Mouse (Mus musculus): ENCODE data around the gene Ptprn2. TPM values are rescaled to one million over a fixed set of nuclear protein-coding genes. Genes with fewer than 3 reads are reported as not detected.

The Ptprn2 gene
- polyA plus RNA-seq, 1 experiment = 1.2 TPM

- no peak for DNase-seq
- no peak overlapping the region for H3K4me3 ChIP-seq (ENCODE audit: control insufficient read depth, insufficient read depth, low read length)
- no peaks in the 10 kb centered on the region for H3K36me3 ChIP-seq (ENCODE audit: control insufficient read depth, insufficient read depth, low read length)
- H3K4me1 ChIP-seq (replicated peaks; ENCODE audit: control insufficient read depth, insufficient read depth, low read length) = no peaks in the 10 kb centered on the region
- TF ChIP-seq CTCF (IDR thresholded peaks at IDR 0.05; ENCODE audit: borderline replicate concordance, control insufficient read depth, extremely low read depth, insufficient read depth, low read length, poor library complexity) (no peak), POLR2A (IDR thresholded peaks at IDR 0.05; ENCODE audit: control insufficient read depth, extremely low read depth, insufficient read depth, low read length, poor library complexity) (no peak)
- no peaks in the 10 kb centered on the region for H3K27me3 ChIP-seq (ENCODE audit: control insufficient read depth, insufficient read depth, low read length)
- no peak overlapping the region for H3K27ac ChIP-seq (ENCODE audit: control insufficient read depth, insufficient read depth, low read length)
- WGBS = 93% methylated on average over 5 of the region's 5 CpGs
These were observed 441.6 kb downstream of the Ptprn2 start for GRCm38 (mm10) chr12:116927115-116927514.

GRCm38 (mm10) chr12:116927516-116927915, 442.0 kb downstream of the Ptprn2 start:
- no peak overlapping the region for H3K4me3 ChIP-seq (ENCODE audit: control insufficient read depth, insufficient read depth, low read length)
- 92% methylated on average over 1 of the region's 1 CpGs for WGBS
- no peak for TF ChIP-seq POLR2A (IDR thresholded peaks at IDR 0.05; ENCODE audit: control insufficient read depth, extremely low read depth, insufficient read depth, low read length, poor library complexity)
- TF ChIP-seq CTCF (IDR thresholded peaks at IDR 0.05; ENCODE audit: borderline replicate concordance, control insufficient read depth, extremely low read depth, insufficient read depth, low read length, poor library complexity) = no peak

GRCm38 (mm10) chr12:116938158-116938854, 452.8 kb downstream of the Ptprn2 start:
- Histone ChIP-seq H3K4me3 (ENCODE audit: control insufficient read depth, insufficient read depth, low read length) (no peak overlapping the region), H3K27me3 (ENCODE audit: control insufficient read depth, insufficient read depth, low read length) (no peaks in the 10 kb centered on the region), H3K27ac (ENCODE audit: control insufficient read depth, insufficient read depth, low read length) (no peak overlapping the region), H3K4me1 (replicated peaks; ENCODE audit: control insufficient read depth, insufficient read depth, low read length) (no peaks in the 10 kb centered on the region), H3K36me3 (ENCODE audit: control insufficient read depth, insufficient read depth, low read length) (no peaks in the 10 kb centered on the region)
- TF ChIP-seq POLR2A (IDR thresholded peaks at IDR 0.05; ENCODE audit: control insufficient read depth, extremely low read depth, insufficient read depth, low read length, poor library complexity) = no peak
- TF ChIP-seq CTCF (IDR thresholded peaks at IDR 0.05; ENCODE audit: borderline replicate concordance, control insufficient read depth, extremely low read depth, insufficient read depth, low read length, poor library complexity) = no peak
- no peak for DNase-seq
- WGBS = 83% methylated on average over 3 of the region's 3 CpGs

More at GRCm38 (mm10) chr12:116927516-116927915, 442.0 kb downstream of the Ptprn2 start:
- no peaks in the 10 kb centered on the region for H3K4me1 ChIP-seq (replicated peaks; ENCODE audit: control insufficient read depth, insufficient read depth, low read length)
- DNase-seq = no peak
- H3K27me3 ChIP-seq (ENCODE audit: control insufficient read depth, insufficient read depth, low read length) = no peaks in the 10 kb centered on the region
- no peak overlapping the region for H3K27ac ChIP-seq (ENCODE audit: control insufficient read depth, insufficient read depth, low read length)
- no peaks in the 10 kb centered on the region for H3K36me3 ChIP-seq (ENCODE audit: control insufficient read depth, insufficient read depth, low read length)

- H3K27ac ChIP-seq (ENCODE audit: control insufficient read depth, insufficient read depth, low read length) = no peak overlapping the region
These were observed 458.4 kb downstream of the Ptprn2 start for GRCm38 (mm10) chr12:116943883-116944282.

GRCm38 (mm10) chr12:116948151-116948928, 462.8 kb downstream of the Ptprn2 start:
- 81% methylated on average over 4 of the region's 4 CpGs for WGBS
- H3K4me1 ChIP-seq (replicated peaks; ENCODE audit: control insufficient read depth, insufficient read depth, low read length) = no peaks in the 10 kb centered on the region
- H3K27me3 ChIP-seq (ENCODE audit: control insufficient read depth, insufficient read depth, low read length) = no peaks in the 10 kb centered on the region
- no peak overlapping the region for H3K4me3 ChIP-seq (ENCODE audit: control insufficient read depth, insufficient read depth, low read length)
- H3K36me3 ChIP-seq (ENCODE audit: control insufficient read depth, insufficient read depth, low read length) = no peaks in the 10 kb centered on the region
- TF ChIP-seq CTCF (IDR thresholded peaks at IDR 0.05; ENCODE audit: borderline replicate concordance, control insufficient read depth, extremely low read depth, insufficient read depth, low read length, poor library complexity) = no peak
- TF ChIP-seq POLR2A (IDR thresholded peaks at IDR 0.05; ENCODE audit: control insufficient read depth, extremely low read depth, insufficient read depth, low read length, poor library complexity) = no peak
- DNase-seq = no peak
- no peak overlapping the region for H3K27ac ChIP-seq (ENCODE audit: control insufficient read depth, insufficient read depth, low read length)

More at GRCm38 (mm10) chr12:116943883-116944282, 458.4 kb downstream of the Ptprn2 start:
- H3K27me3 ChIP-seq (ENCODE audit: control insufficient read depth, insufficient read depth, low read length) = no peaks in the 10 kb centered on the region
- no peak for DNase-seq
- WGBS = 95% methylated on average over 5 of the region's 5 CpGs
- H3K4me3 ChIP-seq (ENCODE audit: control insufficient read depth, insufficient read depth, low read length) = no peak overlapping the region
- no peaks in the 10 kb centered on the region for H3K36me3 ChIP-seq (ENCODE audit: control insufficient read depth, insufficient read depth, low read length)
- H3K4me1 ChIP-seq (replicated peaks; ENCODE audit: control insufficient read depth, insufficient read depth, low read length) = no peaks in the 10 kb centered on the region
- TF ChIP-seq CTCF (IDR thresholded peaks at IDR 0.05; ENCODE audit: borderline replicate concordance, control insufficient read depth, extremely low read depth, insufficient read depth, low read length, poor library complexity) = no peak
- no peak for TF ChIP-seq POLR2A (IDR thresholded peaks at IDR 0.05; ENCODE audit: control insufficient read depth, extremely low read depth, insufficient read depth, low read length, poor library complexity)

GRCm38 (mm10) chr12:116949726-116950125, 464.2 kb downstream of the Ptprn2 start:
- TF ChIP-seq CTCF (IDR thresholded peaks at IDR 0.05; ENCODE audit: borderline replicate concordance, control insufficient read depth, extremely low read depth, insufficient read depth, low read length, poor library complexity) (no peak), POLR2A (IDR thresholded peaks at IDR 0.05; ENCODE audit: control insufficient read depth, extremely low read depth, insufficient read depth, low read length, poor library complexity) (no peak)
- Histone ChIP-seq H3K4me1 (replicated peaks; ENCODE audit: control insufficient read depth, insufficient read depth, low read length) (no peaks in the 10 kb centered on the region), H3K27me3 (ENCODE audit: control insufficient read depth, insufficient read depth, low read length) (no peaks in the 10 kb centered on the region), H3K4me3 (ENCODE audit: control insufficient read depth, insufficient read depth, low read length) (no peak overlapping the region), H3K36me3 (ENCODE audit: control insufficient read depth, insufficient read depth, low read length) (no peaks in the 10 kb centered on the region), H3K27ac (ENCODE audit: control insufficient read depth, insufficient read depth, low read length) (no peak overlapping the region)
- no peak for DNase-seq
- 78% methylated on average over 3 of the region's 3 CpGs for WGBS
